1 mouse cellular context compared by ENCODE assay signal in genomic region chr8:70347443-70347842, GRCm38 (mm10).
A peak's percentile ranks its signal among the peaks of the same experiment; 100 is the strongest.
TF ChIP-seq lines count a peak whose summit lies in the region.

No protein-coding gene starts in this region.

TF ChIP-seq in CH12.LX, 34 proteins besides CTCF, POLR2A, EP300 and RAD21:
- TF ChIP-seq ZC3H11A (IDR thresholded peaks at IDR 0.05; ENCODE audit: low read depth, low read length) (no peak), CHD2 (IDR thresholded peaks at IDR 0.05; ENCODE audit: low read length) (no peak), JUN (IDR thresholded peaks at IDR 0.05; ENCODE audit: insufficient read depth, low read depth, low read length) (no peak), ZNF384 (IDR thresholded peaks at IDR 0.05; ENCODE audit: low read depth, low read length) (no peak), MYC (IDR thresholded peaks at IDR 0.05; ENCODE audit: low read depth, low read length) (no peak), ETS1 (conservative IDR thresholded peaks at IDR 0.05; ENCODE audit: low read depth, low read length) (0 out of 2 replicates have a peak, but pooled peaks have one; percentile 13), USF2 (conservative IDR thresholded peaks at IDR 0.05; ENCODE audit: low read depth, low read length) (no peak), NELFE (IDR thresholded peaks at IDR 0.05; ENCODE audit: low read depth, low read length) (no peak), SMC3 (IDR thresholded peaks at IDR 0.05; ENCODE audit: low read depth, low read length) (no peak), ZKSCAN1 (IDR thresholded peaks at IDR 0.05; ENCODE audit: borderline replicate concordance, low read depth, low read length) (no peak), IRF4 (IDR thresholded peaks at IDR 0.05; ENCODE audit: low read depth, low read length) (no peak), CHD1 (IDR thresholded peaks at IDR 0.05; ENCODE audit: low read depth, low read length) (no peak), ZMIZ1 (IDR thresholded peaks at IDR 0.05; ENCODE audit: low read depth, low read length) (no peak), ELF1 (IDR thresholded peaks at IDR 0.05; ENCODE audit: low read depth, low read length) (no peak), USF1 (IDR thresholded peaks at IDR 0.05; ENCODE audit: low read depth, low read length) (no peak), MAFK (IDR thresholded peaks at IDR 0.05; ENCODE audit: insufficient replicate concordance, low read length) (peak; percentile 59; the same call in 1 of the 2 replicates), PAX5 (IDR thresholded peaks at IDR 0.05; ENCODE audit: low read length) (no peak), JUND (conservative IDR thresholded peaks at IDR 0.05; ENCODE audit: low read depth, low read length) (no peak), POLR2AphosphoS2 (IDR thresholded peaks at IDR 0.05; ENCODE audit: low read depth, low read length) (no peak), SIN3A (IDR thresholded peaks at IDR 0.05; ENCODE audit: low read length) (0 out of 2 replicates have a peak, but pooled peaks have one; percentile 27), TCF12 (IDR thresholded peaks at IDR 0.05; ENCODE audit: low read depth, low read length) (peak; percentile 29; the same call in 1 of the 2 replicates)
